Mouse (Mus musculus): Measurements from ENCODE around the gene Tbk1.

Tbk1 gene

DNA sequence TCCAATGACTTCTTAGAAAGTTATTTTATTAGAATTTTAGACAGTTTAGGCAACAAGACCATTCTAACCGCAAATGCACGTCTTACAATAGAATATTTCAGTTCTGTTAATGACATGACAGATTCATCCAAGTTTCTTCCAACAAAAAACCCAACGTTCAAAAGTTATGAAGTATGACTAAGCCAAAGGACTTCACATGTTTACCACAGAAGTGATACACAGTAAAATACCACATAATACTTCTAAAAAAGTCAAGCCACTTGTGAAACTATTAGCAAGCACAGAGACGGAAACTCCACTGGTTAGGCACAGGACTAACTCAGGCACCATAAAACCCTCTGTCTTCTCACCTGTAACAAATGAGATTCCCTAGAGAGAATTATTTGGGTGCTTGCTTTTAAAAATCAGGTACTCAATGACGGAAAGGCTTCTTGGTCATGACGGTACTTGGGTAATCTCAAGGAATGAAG lies 819 bp upstream of the Tbk1 start:
- DNase-seq (ENCODE audit: low read depth) = no peak

DNA sequence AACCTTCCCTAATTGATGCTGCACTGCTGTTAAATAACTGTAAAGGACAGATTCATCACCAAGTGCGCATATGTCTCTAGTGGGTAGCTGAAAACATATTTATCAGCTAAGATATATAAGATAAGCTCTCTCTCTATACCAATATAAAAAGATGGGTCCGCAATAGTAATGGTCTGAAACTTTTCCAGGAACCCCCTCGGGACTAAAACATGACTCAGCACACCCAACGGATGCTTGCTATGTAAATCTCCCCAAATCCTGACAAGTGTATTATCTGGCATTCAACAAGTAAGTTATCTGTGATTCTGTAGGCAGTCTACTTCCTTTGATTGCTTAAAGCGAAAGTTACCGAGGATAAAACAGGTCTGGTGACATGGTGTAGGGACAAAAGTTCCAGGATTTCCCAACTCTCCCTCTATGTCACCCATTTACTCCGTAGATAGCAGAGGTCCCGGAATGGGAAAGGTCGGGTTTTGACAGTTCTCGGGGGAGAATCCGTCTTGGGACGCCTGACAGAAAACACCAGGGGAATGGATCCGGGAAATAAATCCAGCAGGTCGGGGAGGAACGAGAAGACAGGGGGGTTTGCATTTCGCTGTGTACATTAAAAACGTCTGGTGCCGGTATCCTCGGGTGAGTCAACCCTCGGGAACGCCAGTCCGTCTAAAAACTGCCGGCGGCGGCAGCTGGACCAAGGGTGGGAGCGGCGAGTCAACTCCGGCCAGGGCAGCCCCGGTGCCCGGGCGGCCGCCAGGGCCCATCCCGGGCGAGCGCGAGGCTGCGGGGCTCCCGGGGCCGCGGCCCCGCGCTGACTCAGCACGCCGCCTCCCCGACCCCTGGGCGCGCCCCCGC lies 570 bp downstream of the Tbk1 start:
- peak; percentile 60 for DNase-seq (ENCODE audit: low read depth)

DNA sequence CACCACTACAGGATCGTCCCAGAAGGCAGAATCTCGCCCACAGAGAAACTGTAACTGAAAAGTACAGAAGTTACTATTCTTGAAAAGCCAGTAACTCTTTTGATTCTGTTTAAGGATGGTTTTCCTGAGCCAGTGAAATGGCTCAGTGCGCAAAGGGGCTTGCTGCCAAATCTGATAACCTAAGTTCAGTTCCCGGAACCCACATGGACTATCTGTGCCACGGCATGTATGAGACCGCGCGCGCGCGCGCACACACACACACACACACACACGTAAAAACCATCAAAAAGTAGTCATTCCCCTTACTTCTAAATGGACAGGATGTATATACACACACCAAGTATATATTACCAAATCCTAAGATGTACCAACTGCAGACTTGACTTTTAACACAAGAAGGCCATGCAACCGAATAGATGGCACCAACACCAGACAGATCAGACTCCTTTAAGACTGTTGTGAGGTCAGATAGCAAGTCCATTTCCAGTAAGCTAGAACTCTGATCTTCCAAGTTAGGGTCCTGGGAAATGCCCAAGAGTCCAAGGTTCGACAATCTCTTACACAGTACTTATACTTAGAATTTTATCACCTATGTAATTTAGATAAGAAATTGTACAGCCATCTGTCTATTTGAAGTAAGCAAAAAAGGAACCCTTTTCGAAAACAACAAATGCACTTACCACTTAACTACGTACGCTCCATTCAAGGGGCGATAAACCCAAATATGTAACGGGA lies 1.4 kb downstream of the Tbk1 start:
- peak; percentile 30 for DNase-seq (ENCODE audit: low read depth)

DNA sequence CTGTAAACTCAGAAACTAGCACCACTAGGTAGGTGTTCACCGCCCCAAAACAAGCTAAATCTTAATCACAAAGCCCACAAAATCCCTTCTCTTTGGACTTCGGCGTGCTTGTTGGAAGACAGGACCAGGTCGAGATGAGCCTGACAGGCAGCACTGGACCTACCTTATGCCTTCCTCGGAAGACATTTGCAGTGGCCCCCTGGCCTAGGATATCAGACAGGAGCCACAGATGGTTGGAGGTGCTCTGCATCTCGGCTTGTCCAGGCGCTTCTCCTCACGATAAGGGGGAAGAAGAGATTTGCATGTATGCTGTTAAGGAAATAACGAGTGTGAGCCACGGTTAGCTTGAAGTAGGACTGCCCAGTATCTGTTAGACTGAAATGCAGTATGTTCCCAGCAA lies 2.6 kb downstream of the Tbk1 start:
- DNase-seq (ENCODE audit: low read depth) = no peak

DNA sequence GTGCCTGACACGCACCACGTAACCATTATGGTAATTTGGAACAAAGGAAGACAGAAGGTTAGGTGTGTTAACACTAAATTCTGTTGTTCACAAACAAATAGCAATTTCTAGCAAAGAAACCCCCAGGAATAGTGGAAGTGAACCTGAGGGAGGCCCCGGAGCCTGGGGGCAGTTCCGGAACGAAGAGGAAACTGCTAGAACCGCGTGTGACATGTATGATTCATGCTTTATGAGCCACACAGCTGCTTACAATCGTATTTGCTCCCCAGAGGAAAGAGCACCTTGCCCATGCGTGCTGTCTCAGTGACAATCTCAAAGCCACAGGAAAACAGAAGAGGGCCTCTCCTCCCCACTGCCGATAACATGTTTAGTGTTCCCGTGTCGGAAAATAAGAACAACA lies 3.6 kb downstream of the Tbk1 start:
- DNase-seq (ENCODE audit: low read depth) = peak; percentile 18

DNA sequence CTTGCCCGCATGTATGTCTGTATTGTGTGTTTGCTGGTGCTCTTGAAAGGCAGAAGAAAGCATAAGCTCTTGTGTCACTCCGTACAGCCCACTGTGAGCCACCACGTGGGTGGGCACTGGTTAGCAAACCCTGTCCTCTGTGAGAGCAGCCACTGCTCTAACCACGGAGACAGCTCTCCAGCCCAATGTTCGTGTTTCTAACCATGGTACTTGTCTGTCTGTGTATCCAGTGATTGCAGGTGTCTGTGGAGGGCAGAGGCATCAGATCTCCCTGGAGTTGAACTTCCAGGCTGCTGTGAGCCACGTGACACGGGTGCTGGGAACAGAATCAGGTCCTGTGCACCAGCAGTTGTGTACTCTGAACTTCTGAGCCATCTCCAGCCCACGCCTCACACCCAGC lies 4.3 kb downstream of the Tbk1 start:
- no peak for DNase-seq (ENCODE audit: low read depth)

DNA sequence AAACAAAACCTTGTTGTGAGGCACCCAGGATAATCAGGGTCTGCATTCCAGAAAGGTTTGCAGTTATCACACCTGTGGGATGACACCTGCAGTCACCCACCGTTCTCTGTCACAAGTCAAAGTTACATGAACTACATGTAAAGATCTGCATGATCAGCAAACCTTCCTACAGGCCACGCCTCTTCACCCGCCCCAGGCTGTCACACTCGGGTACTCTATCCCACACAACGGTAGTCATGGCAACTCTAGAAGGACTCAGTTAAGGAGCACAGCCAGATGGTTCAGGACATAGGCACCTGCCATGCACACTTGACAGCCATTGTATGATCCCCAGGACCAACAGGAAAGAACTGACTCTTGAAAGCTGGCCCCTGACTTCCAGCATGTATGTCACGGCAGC lies 5.2 kb downstream of the Tbk1 start:
- DNase-seq (ENCODE audit: low read depth) = no peak

DNA sequence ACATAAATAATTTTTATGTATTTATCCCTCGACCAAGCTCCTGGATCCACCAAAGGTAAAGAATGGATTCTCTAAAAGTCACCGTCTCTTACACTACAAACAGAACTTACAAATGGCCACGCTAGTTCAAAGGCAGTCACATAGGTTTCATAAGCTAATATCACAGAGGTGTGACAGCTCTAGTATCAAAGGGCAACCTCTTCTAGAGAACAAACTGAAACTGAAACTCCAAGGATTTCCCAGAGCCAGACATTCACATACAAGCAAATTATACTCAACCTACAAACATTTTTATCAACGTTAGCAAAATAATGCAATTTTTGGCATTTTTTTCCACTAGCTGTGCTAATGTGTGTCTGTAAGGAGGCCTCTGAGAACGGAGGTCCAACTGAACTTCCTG lies 6.2 kb downstream of the Tbk1 start:
- no peak for DNase-seq (ENCODE audit: low read depth)

DNA sequence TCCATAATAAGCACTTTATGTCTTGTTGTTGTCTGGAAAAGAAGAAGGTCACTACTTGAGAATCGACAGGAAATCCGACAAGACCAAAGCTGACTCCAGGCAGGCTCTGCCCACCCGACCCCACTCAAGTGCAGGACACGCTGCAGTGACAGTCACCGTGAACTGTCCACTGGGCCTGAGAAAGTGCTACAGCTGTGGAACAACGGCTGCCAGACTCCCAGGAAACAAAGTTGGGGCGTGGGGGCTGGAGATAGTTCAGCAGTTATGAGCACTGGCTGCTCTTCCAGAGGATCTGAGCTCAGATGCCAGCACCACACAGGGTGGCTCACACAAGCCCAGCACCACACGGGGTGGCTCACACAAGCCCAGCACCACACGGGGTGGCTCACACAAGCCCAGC lies 10.2 kb downstream of the Tbk1 start:
- DNase-seq (ENCODE audit: low read depth) = no peak

DNA sequence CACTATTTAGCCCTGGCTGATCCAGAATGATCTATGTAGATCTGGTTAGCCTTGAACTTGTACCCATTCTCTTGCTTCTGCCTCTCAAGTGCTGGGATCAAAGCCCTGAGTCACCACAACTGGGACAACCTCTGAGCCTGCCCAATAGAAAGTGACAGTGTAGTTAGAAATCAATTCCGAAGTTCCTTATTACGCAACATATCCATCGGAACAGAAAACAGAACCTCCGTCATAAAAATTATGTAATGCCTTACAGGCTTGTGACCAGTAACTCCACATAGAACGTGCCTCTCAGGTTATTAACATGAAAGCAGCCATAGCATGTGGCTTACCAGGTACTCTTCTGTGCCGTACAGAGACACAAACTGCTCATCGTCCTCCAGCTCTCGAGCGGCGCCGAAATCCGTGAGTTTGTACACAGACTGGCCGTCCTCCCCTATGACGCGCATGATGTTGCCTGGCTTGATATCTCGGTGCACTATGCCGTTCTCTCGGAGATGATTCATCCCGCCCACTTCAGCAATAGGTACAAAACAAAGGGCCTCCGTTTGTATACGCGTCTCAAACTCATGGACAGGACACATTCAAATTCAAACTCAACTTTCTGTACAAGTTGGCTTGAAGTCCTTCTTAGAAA lies 15.0 kb downstream of the Tbk1 start:
- DNase-seq (ENCODE audit: low read depth) = no peak

DNA sequence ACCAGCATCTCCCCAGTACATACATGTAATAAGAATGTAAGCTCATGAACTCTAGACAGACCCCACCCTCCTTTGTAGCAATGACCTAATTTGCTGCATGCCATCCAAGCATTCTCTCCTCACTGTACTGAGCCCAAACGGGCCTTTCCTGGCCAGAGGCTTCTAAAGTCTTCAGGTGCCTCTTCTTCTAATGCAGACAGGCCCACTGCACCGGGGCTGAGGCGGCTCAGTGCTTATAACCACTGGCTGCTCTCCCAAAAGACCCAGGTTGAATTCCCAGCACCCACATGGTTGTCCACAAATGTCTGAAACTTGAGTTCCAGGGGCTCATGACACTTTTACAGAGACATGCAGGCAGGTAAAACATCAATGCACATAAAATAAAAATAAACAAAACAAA lies 15.6 kb downstream of the Tbk1 start:
- DNase-seq (ENCODE audit: low read depth) = no peak

DNA sequence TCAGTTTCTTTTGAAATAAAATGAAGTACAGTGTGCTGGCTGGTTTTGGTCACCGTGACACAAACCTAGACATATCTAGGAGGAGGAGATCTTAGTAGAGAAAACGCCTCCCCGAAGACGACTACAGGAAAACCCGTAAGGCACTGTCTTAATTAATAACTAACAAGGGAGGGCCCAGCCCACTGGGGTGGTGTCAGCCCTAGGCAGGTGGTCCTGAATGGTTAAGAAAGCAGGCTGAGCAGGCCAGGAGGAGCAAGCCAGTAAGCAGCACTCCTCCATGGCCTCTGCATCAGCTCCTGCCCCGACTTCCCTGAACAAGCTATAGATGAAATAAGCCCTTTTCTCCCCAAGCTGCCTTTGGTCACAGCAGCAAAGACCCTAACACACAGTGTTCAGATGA lies 16.8 kb downstream of the Tbk1 start:
- DNase-seq (ENCODE audit: low read depth) = no peak

DNA sequence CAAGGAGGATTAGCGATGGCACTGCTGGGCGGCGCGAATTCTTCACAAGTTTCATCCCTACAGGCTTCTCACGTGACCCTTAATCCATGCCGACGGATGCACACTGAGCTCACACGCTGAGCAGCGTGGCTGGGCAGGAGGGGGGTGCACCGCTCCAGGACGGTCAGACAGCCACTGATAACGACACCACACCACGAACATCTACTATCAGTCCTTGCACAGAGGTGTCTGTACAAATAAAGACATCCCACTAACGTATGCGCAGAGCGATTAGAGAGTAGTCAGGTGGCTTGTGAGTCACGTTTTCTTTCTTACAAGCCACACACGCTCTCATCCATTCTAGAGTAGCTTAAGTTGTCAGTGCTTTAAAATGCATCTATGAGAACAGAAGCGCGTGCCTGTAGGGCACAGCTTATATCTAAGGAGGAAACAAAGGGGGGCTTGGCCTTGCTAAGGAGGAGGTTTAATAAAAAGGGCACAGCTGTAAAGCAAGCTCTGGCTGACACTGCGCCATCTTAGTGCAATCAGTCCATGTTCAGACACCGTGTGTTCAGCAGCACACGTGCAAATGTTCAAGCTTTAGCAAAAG lies 17.5 kb downstream of the Tbk1 start:
- no peak for DNase-seq (ENCODE audit: low read depth)

DNA sequence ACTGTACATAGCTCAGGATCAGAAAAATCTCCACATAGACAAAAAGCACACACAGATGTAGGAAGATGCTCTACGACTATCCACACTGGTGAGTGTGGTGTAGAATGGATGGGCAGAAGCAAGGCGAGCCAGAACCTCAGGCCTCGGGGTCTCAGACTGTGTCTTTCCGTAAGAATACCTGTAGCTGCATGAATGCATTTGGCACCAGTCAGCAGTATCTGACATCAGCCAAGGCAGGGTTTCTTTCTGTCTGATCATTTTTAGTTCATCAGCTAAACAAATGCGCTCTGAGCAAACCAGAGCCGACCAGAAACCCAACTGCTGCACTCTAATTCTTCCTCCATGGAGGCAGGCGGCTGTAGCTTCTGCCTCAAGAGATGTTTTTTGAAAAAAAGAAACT lies 18.1 kb downstream of the Tbk1 start:
- no peak for DNase-seq (ENCODE audit: low read depth)

DNA sequence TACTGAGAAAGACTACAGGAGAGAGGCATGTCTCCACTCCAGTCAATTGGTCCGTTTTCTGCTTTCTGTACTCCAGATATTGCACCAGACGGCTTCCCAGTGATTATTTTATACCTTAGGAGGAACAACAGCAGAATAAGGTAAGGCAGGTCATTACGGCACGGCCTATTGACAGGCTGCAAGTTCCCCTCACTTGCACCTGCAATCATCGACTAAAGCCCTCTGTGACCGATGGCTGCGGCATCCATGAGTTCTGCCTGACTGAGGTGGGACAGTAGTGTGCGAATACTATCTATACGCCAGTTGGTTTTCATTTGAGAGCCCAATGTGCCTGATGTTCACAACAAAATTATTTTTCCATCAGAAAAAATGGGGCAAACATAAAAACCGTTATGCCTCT lies 18.6 kb downstream of the Tbk1 start:
- DNase-seq (ENCODE audit: low read depth) = no peak

DNA sequence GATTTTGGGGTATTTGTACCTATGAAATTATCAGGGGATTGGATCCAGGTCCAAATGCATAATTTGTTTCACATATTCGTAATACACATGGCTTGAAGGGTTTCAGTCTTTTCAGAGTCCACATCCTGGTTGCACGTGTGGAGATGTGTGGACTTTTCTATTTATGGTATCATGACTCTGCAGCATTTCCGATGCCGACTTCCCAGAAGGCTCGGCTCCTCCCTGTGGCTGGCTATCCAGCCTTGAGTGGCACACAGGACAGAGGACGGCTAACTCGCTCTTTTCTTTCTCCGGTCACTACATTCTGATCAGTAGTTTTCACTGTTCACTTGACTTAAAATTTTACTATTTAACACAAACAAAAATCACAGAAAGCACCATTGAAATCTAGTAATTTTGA lies 22.1 kb downstream of the Tbk1 start:
- DNase-seq (ENCODE audit: low read depth) = no peak

DNA sequence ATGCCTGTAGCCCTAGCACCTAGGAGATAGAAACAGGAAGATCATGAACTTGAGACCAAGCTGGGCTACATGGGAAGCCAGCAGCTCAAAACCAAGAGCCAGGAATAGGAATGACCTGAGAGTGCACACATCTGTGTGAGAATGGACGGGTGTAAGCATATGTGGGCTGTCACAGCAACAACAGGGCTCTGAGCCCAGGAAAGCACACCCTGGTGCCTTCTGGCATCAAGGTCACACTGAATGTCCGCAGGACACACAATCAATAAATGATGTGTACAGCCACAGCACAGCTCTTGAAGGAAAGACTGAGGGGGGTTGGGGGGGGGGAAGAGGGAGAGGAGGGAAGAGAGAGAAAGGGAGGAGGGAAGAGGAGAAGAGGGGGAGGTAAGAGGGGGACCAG lies 28.4 kb downstream of the Tbk1 start:
- no peak for DNase-seq (ENCODE audit: low read depth)

DNA sequence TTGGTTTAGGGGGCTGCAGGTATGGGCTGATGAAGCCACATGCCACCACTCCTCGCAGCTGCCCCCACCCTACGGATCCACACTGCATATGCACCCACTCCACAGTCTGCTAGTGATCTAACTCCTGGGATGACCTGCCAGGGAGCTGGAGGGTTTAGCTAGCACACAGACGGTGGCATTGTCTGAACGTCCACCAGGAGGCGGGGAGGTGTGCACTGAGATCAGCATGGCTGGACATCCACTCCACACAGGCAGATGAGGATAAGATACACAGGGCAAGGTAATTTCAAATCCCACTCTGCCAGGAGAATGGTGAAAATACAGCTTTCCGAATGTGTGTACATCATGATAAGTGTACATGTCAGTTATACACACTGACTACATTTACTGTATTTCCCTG lies 30.3 kb downstream of the Tbk1 start:
- no peak for DNase-seq (ENCODE audit: low read depth)

DNA sequence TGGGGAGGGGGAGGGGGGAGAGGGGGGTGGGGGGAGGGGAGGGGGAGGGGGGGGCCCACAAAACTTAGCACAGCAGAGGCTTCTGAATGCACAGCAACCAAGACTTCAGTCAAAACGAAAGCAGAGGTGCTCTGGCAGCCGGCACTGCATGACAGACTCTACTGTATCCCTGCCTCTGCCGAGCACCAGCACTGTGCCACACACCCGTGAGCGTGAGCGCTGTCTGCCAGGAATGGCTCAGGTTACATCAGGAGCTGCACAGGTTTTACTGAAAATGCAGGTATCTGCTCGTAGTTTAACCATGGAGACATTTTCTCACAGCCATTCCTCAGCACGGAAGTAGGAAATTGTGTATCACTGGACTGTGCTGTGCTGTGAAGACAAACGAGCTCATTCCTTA lies 36.3 kb downstream of the Tbk1 start:
- no peak for DNase-seq (ENCODE audit: low read depth)

DNA sequence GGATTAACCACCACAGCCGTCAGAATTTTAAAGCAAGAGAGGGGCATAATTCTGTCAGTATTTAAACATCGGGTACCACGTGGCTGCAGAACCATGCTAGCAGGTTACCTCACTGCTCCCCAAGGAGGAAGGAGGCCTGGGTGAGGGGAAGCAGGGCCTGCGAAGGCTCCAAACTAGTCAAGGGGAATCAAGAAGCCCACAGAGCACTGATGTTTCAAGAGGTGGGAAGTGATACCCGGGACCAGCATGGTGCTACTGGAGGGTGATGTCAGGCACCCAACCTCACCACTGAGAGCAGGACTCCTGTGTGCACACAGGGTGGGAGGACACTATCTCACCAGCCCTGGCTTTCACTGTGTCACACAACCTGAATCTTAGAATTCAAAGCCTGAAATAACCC lies 36.9 kb downstream of the Tbk1 start:
- DNase-seq (ENCODE audit: low read depth) = no peak

DNA sequence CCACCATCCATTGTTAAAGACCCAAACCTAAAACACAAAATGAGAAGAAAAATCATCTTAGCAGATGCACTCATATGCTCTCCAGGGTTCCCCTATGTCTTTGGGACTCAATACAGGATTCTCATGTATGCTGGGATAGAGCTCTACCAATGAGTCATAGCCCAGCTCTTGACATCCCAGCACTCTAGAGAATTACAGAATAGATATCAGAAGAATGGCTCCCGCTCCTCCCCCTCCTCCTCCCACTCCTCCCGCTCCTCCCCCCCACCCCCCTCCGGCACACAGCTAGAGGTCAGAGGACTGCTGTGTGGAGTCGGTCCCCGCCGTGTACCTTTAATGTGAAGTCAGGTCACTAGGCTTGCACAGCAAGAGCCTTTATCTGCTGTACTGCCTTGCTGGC lies 39.4 kb downstream of the Tbk1 start:
- DNase-seq (ENCODE audit: low read depth) = no peak

DNA sequence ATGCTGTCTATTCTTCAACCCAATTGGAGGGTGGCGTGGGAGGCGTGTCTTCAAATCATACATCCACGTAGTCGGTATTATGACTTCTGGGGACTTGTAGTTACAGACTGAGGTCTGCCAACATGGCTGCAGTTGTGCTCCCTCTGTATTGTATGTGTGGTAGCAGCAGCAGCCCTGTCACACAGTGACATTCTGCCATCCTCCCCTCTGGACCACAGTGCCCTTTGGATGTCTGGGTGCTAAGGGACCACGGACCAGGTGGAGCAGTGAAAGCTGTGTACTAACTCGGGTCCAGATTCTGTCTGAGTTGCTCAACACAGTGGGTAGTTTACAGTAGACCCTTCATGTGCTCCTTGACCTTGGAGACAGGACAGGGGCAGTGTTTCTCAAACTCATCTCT lies 43.0 kb downstream of the Tbk1 start:
- no peak for DNase-seq (ENCODE audit: low read depth)

DNA sequence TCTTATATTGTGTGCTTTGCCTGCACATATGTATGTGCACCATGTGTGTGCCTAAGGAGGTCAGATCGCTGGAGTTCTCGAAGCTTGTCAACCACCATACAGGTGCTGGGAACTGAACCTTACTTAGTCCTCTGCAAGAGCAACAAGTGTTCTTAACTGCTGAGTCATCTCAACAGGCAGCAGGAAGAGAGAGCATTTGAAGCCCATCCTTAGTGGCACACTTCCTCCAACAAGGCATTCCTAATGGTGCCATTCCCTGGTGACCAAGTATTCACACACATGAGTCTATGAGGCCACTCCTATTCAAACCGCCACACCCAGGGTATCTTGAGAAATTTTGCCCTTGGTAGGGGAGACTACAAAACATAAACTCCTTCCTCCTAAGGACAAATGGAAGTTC lies 44.4 kb downstream of the Tbk1 start:
- DNase-seq (ENCODE audit: low read depth) = no peak

Data from naive thymus-derived CD4-positive, alpha-beta T cell, adult 2 months (primary cell).